Mouse (Mus musculus): ENCODE measurements around the gene 4930432M17Rik.

GRCm38 (mm10) chr3:121703880-121704243, 33.3 kb downstream of the 4930432M17Rik start:
- TF ChIP-seq POLR2A (IDR thresholded peaks at IDR 0.05; ENCODE audit: insufficient read depth, low read depth, low read length): no peak
- no peak for TF ChIP-seq CTCF (IDR thresholded peaks at IDR 0.05)
- TF ChIP-seq EP300 (IDR thresholded peaks at IDR 0.05; ENCODE audit: insufficient read depth, low read depth, low read length): no peak
